Mouse (Mus musculus) liver, embryonic 16.5 days (tissue): ENCODE results near the gene Scd3. TPM values are rescaled to one million over a fixed set of nuclear protein-coding genes. Genes with fewer than 3 reads are reported as not detected.
"Not testable (repeated sequence)": the region's sequence is repeated elsewhere in the genome, so short reads cannot be mapped to it uniquely, and the experiment has no call there.

Source experiments
- ATAC-seq: fragments of 200-750 bp; cut with Nextera tagmentation; 2 replicates; pipeline ENCODE4 v1.8.0; 2017; ENCODE audit warnings: low read depth, mild to moderate bottlenecking, moderate number of reproducible peaks, moderate library complexity
- H3K27ac ChIP-seq: fragments of 300-500 bp; sonication (generic); 2 replicates; pipeline ENCODE4 v1.5.1; 2014; ENCODE audit warnings: mild to moderate bottlenecking, low read length
- H3K27me3 ChIP-seq: fragments of 300-500 bp; sonication (generic); 2 replicates; pipeline ENCODE4 v1.6.1; 2014; ENCODE audit warnings: low read depth, low read length, mixed read lengths; ENCODE audit not compliant: control insufficient read depth, insufficient read depth
- H3K36me3 ChIP-seq: fragments of 300-500 bp; sonication (generic); 2 replicates; pipeline ENCODE4 v1.6.1; 2014; ENCODE audit warnings: mild to moderate bottlenecking; ENCODE audit not compliant: control insufficient read depth, insufficient read depth
- H3K4me1 ChIP-seq: fragments of 300-500 bp; sonication (generic); 2 replicates; pipeline ENCODE4 v1.6.1; 2014; ENCODE audit warnings: low read depth, low read length, mixed read lengths; ENCODE audit not compliant: control insufficient read depth
- H3K4me2 ChIP-seq: fragments of 300-500 bp; sonication (generic); 2 replicates; pipeline ENCODE4 v1.6.1; 2014; ENCODE audit warnings: low read depth, low read length, mixed read lengths
- H3K4me3 ChIP-seq: fragments of 300-500 bp; sonication (generic); 2 replicates; pipeline ENCODE4 v1.5.1; 2014; ENCODE audit warnings: low read depth, mild to moderate bottlenecking, low read length
- H3K9ac ChIP-seq: fragments of 300-500 bp; sonication (generic); 2 replicates; pipeline ENCODE4 v1.6.1; 2014; ENCODE audit warnings: low read depth, low read length
- H3K9me3 ChIP-seq: fragments of 300-500 bp; sonication (generic); replicated peaks from 2 replicates; pipeline ENCODE4 v1.6.1; 2016; ENCODE audit warnings: low read length; ENCODE audit not compliant: control insufficient read depth
- WGBS: fragments of 180-500 bp; shearing (Covaris S2); extraction: QIAGEN DNeasy Blood & Tissue Kit; methylation state at CpG from one replicate; pipeline ENCODE4 v1.1.7; 2014; ENCODE audit not compliant: insufficient replicate concordance; 5-methylcytosine and 5-hydroxymethylcytosine counted together
- polyA plus RNA-seq: library from polyadenylated mRNA; unstranded; fragments of >200 nt; fragmentation: Nextera tagmentation; extraction: Ambion mirVana; gene quantifications from 2 replicates; pipeline ENCODE4 v1.2.1, GENCODE M21; 2015

The Scd3 gene
- polyA plus RNA-seq, 1 experiment from 2014 or later: not detected

GRCm38 (mm10) chr19:44273711-44274110, 70.6 kb downstream of the Scd3 start:
- Histone ChIP-seq H3K4me1 (no peaks in the 10 kb centered on the region; the same call in 1 of the 2 replicates), H3K4me2 (no peak overlapping the region), H3K27ac (no peak overlapping the region), H3K36me3 (no peaks in the 10 kb centered on the region), H3K4me3 (no peak overlapping the region), H3K9me3 (no peaks in the 10 kb centered on the region), H3K9ac (no peak overlapping the region), H3K27me3 (no peaks in the 10 kb centered on the region)
- WGBS: 66% methylated on average over 4 of the region's 4 CpGs
- ATAC-seq: no peak

GRCm38 (mm10) chr19:44274452-44274851, 71.4 kb downstream of the Scd3 start:
- Histone ChIP-seq H3K9me3 (no peaks in the 10 kb centered on the region), H3K4me2 (no peak overlapping the region), H3K36me3 (no peaks in the 10 kb centered on the region), H3K9ac (no peak overlapping the region), H3K27me3 (no peaks in the 10 kb centered on the region), H3K4me1 (no peaks in the 10 kb centered on the region), H3K27ac (no peak overlapping the region), H3K4me3 (no peak overlapping the region)
- 82% methylated on average over 4 of the region's 4 CpGs for WGBS
- no peak for ATAC-seq

GRCm38 (mm10) chr19:44275418-44275817, 72.3 kb downstream of the Scd3 start:
- Histone ChIP-seq H3K4me2 (no peak overlapping the region), H3K36me3 (no peaks in the 10 kb centered on the region), H3K27ac (no peak overlapping the region), H3K4me1 (no peaks in the 10 kb centered on the region), H3K4me3 (no peak overlapping the region), H3K9ac (no peak overlapping the region; the same call in 1 of the 2 replicates), H3K9me3 (no peaks in the 10 kb centered on the region), H3K27me3 (no peaks in the 10 kb centered on the region)
- ATAC-seq: no peak
- 82% methylated on average over 1 of the region's 1 CpGs for WGBS

GRCm38 (mm10) chr19:44276861-44277260, 73.8 kb downstream of the Scd3 start:
- H3K36me3 ChIP-seq: no peaks in the 10 kb centered on the region
- H3K4me1 ChIP-seq: peaks cover 9% of the 10 kb centered on the region
- no peak overlapping the region for H3K9ac ChIP-seq
- ATAC-seq: no peak
- 68% methylated on average over 5 of the region's 5 CpGs for WGBS
- H3K4me3 ChIP-seq: no peak overlapping the region
- H3K27ac ChIP-seq: no peak overlapping the region
- H3K9me3 ChIP-seq: no peaks in the 10 kb centered on the region
- H3K27me3 ChIP-seq: no peaks in the 10 kb centered on the region
- no peak overlapping the region for H3K4me2 ChIP-seq

- 70% methylated on average over 8 of the region's 8 CpGs for WGBS
- no peak for ATAC-seq
- no peak overlapping the region for H3K4me2 ChIP-seq
Measured at GRCm38 (mm10) chr19:44277931-44278330, 74.9 kb downstream of the Scd3 start.

GRCm38 (mm10) chr19:44280755-44281154, 77.7 kb downstream of the Scd3 start:
- Histone ChIP-seq H3K9me3 (no peaks in the 10 kb centered on the region), H3K4me2 (no peak overlapping the region), H3K27me3 (no peaks in the 10 kb centered on the region), H3K36me3 (no peaks in the 10 kb centered on the region), H3K4me3 (no peak overlapping the region), H3K9ac (0 out of 2 replicates have a peak overlapping the region, but pooled peaks have one; percentile 6), H3K4me1 (peaks cover 46% of the 10 kb centered on the region), H3K27ac (peak overlapping the region; percentile 4; the same call in 1 of the 2 replicates)
- no peak for ATAC-seq
- WGBS: 17% methylated on average over 6 of the region's 6 CpGs

More at GRCm38 (mm10) chr19:44277931-44278330, 74.9 kb downstream of the Scd3 start:
- H3K9ac ChIP-seq: no peak overlapping the region
- H3K27ac ChIP-seq: no peak overlapping the region
- H3K36me3 ChIP-seq: no peaks in the 10 kb centered on the region
- H3K4me3 ChIP-seq: no peak overlapping the region
- H3K9me3 ChIP-seq: no peaks in the 10 kb centered on the region
- H3K4me1 ChIP-seq: peaks cover 18% of the 10 kb centered on the region
- H3K27me3 ChIP-seq: no peaks in the 10 kb centered on the region

- not testable (repeated sequence) for H3K36me3 ChIP-seq, H3K9ac ChIP-seq, H3K4me3 ChIP-seq, H3K9me3 ChIP-seq, H3K27me3 ChIP-seq, ATAC-seq, H3K4me2 ChIP-seq
- Histone ChIP-seq H3K27ac (peak overlapping the region; percentile 73), H3K4me1 (peaks cover 57% of the 10 kb centered on the region)
- 24% methylated on average over 1 of the region's 1 CpGs for WGBS
Measured at GRCm38 (mm10) chr19:44281825-44282447, 78.9 kb downstream of the Scd3 start.

GRCm38 (mm10) chr19:44282534-44283156, 79.6 kb downstream of the Scd3 start:
- WGBS: 19% methylated on average over 9 of the region's 9 CpGs
- Histone ChIP-seq H3K9ac (peak overlapping the region; percentile 43), H3K36me3 (no peaks in the 10 kb centered on the region), H3K9me3 (no peaks in the 10 kb centered on the region), H3K4me3 (no peak overlapping the region), H3K4me2 (peak overlapping the region; percentile 28), H3K4me1 (peaks cover 63% of the 10 kb centered on the region), H3K27me3 (no peaks in the 10 kb centered on the region), H3K27ac (peak overlapping the region; percentile 97)
- no peak for ATAC-seq
